Mouse (Mus musculus): ENCODE data around the gene Cpsf4.
"Not testable (repeated sequence)": the region's sequence is repeated elsewhere in the genome, so short reads cannot be mapped to it uniquely, and the experiment has no call there.

Cpsf4 gene

GRCm38 (mm10) chr5:145229283-145229682, 62.3 kb downstream of the Cpsf4 start:
- DNase-seq, result not testable (repeated sequence)

GRCm38 (mm10) chr5:145230641-145231040, 63.6 kb downstream of the Cpsf4 start:
- no peak for DNase-seq

- peak; percentile 99 for DNase-seq
These were observed 64.4 kb downstream of the Cpsf4 start, which contains the start of gene Zfp655 for GRCm38 (mm10) chr5:145231367-145231871. Zfp655 (plus strand) TSS chr5:145231715.
